Mouse (Mus musculus): ENCODE data around the gene Il17f. TPM values are rescaled to one million over a fixed set of nuclear protein-coding genes. Genes with fewer than 3 reads are reported as not detected.

Il17f gene
- polyA plus RNA-seq, 1 experiment from 2014 or later, result not detected

GRCm38 (mm10) chr1:20761411-20761810 is 29.0 kb downstream of the Il17f start:
- H3K9me3 ChIP-seq (replicated peaks; ENCODE audit: control insufficient read depth, low read length), result no peaks in the 10 kb centered on the region
- H3K27me3 ChIP-seq (ENCODE audit: control insufficient read depth, insufficient read depth, low read length), result no peaks in the 10 kb centered on the region
- no peaks in the 10 kb centered on the region for H3K4me1 ChIP-seq (ENCODE audit: control insufficient read depth, insufficient read depth, low read length)
- no peak for ATAC-seq (replicated peaks; ENCODE audit: insufficient number of reproducible peaks, low FRiP score, low TSS enrichment)
- H3K4me2 ChIP-seq, result no peak overlapping the region
- H3K4me3 ChIP-seq (ENCODE audit: low read depth, low read length), result no peak overlapping the region
- no peak overlapping the region for H3K9ac ChIP-seq (ENCODE audit: low read depth, low read length)
- no peak overlapping the region for H3K27ac ChIP-seq (ENCODE audit: low read depth, low read length)
- WGBS (ENCODE audit: insufficient replicate concordance), result 73% methylated on average over 4 of the region's 4 CpGs
- no peaks in the 10 kb centered on the region for H3K36me3 ChIP-seq (ENCODE audit: control insufficient read depth, insufficient read depth, low read length)

- Histone ChIP-seq H3K4me1 (ENCODE audit: control insufficient read depth, insufficient read depth, low read length) (no peaks in the 10 kb centered on the region), H3K9me3 (replicated peaks; ENCODE audit: control insufficient read depth, low read length) (no peaks in the 10 kb centered on the region), H3K36me3 (ENCODE audit: control insufficient read depth, insufficient read depth, low read length) (no peaks in the 10 kb centered on the region), H3K27ac (ENCODE audit: low read depth, low read length) (no peak overlapping the region), H3K4me3 (ENCODE audit: low read depth, low read length) (no peak overlapping the region), H3K27me3 (ENCODE audit: control insufficient read depth, insufficient read depth, low read length) (no peaks in the 10 kb centered on the region), H3K4me2 (no peak overlapping the region), H3K9ac (ENCODE audit: low read depth, low read length) (no peak overlapping the region)
- WGBS (ENCODE audit: insufficient replicate concordance), result 73% methylated on average over 5 of the region's 5 CpGs
- ATAC-seq (replicated peaks; ENCODE audit: insufficient number of reproducible peaks, low FRiP score, low TSS enrichment), result no peak
These were observed 30.1 kb downstream of the Il17f start for GRCm38 (mm10) chr1:20760331-20760730.

- no peak overlapping the region for H3K9ac ChIP-seq (ENCODE audit: low read depth, low read length)
- no peak overlapping the region for H3K27ac ChIP-seq (ENCODE audit: low read depth, low read length)
- H3K36me3 ChIP-seq (ENCODE audit: control insufficient read depth, insufficient read depth, low read length), result no peaks in the 10 kb centered on the region
- no peaks in the 10 kb centered on the region for H3K4me1 ChIP-seq (ENCODE audit: control insufficient read depth, insufficient read depth, low read length)
- ATAC-seq (replicated peaks; ENCODE audit: insufficient number of reproducible peaks, low FRiP score, low TSS enrichment), result no peak
- no peak overlapping the region for H3K4me3 ChIP-seq (ENCODE audit: low read depth, low read length)
- H3K9me3 ChIP-seq (replicated peaks; ENCODE audit: control insufficient read depth, low read length), result no peaks in the 10 kb centered on the region
- H3K4me2 ChIP-seq, result no peak overlapping the region
- H3K27me3 ChIP-seq (ENCODE audit: control insufficient read depth, insufficient read depth, low read length), result no peaks in the 10 kb centered on the region
- WGBS (ENCODE audit: insufficient replicate concordance), result 77% methylated on average over 10 of the region's 10 CpGs
These were observed 30.6 kb downstream of the Il17f start for GRCm38 (mm10) chr1:20759799-20760198.

GRCm38 (mm10) chr1:20757586-20757985 is 32.8 kb downstream of the Il17f start:
- Histone ChIP-seq H3K4me3 (ENCODE audit: low read depth, low read length) (no peak overlapping the region), H3K27ac (ENCODE audit: low read depth, low read length) (no peak overlapping the region), H3K9ac (ENCODE audit: low read depth, low read length) (no peak overlapping the region), H3K4me2 (no peak overlapping the region), H3K9me3 (replicated peaks; ENCODE audit: control insufficient read depth, low read length) (no peaks in the 10 kb centered on the region), H3K4me1 (ENCODE audit: control insufficient read depth, insufficient read depth, low read length) (no peaks in the 10 kb centered on the region), H3K36me3 (ENCODE audit: control insufficient read depth, insufficient read depth, low read length) (no peaks in the 10 kb centered on the region), H3K27me3 (ENCODE audit: control insufficient read depth, insufficient read depth, low read length) (no peaks in the 10 kb centered on the region)
- 80% methylated on average over 3 of the region's 3 CpGs for WGBS (ENCODE audit: insufficient replicate concordance)
- no peak for ATAC-seq (replicated peaks; ENCODE audit: insufficient number of reproducible peaks, low FRiP score, low TSS enrichment)

GRCm38 (mm10) chr1:20754439-20754838 is 36.0 kb downstream of the Il17f start:
- Histone ChIP-seq H3K4me3 (ENCODE audit: low read depth, low read length) (no peak overlapping the region), H3K9ac (ENCODE audit: low read depth, low read length) (no peak overlapping the region)

GRCm38 (mm10) chr1:20740496-20740998 is 49.9 kb downstream of the Il17f start:
- no peak overlapping the region for H3K4me2 ChIP-seq
- ATAC-seq (replicated peaks; ENCODE audit: insufficient number of reproducible peaks, low FRiP score, low TSS enrichment), result no peak
- H3K9me3 ChIP-seq (replicated peaks; ENCODE audit: control insufficient read depth, low read length), result no peaks in the 10 kb centered on the region
- no peak overlapping the region for H3K9ac ChIP-seq (ENCODE audit: low read depth, low read length)
- H3K27me3 ChIP-seq (ENCODE audit: control insufficient read depth, insufficient read depth, low read length), result no peaks in the 10 kb centered on the region
- H3K4me3 ChIP-seq (ENCODE audit: low read depth, low read length), result no peak overlapping the region
- no peaks in the 10 kb centered on the region for H3K36me3 ChIP-seq (ENCODE audit: control insufficient read depth, insufficient read depth, low read length)
- H3K27ac ChIP-seq (ENCODE audit: low read depth, low read length), result no peak overlapping the region
- no peaks in the 10 kb centered on the region for H3K4me1 ChIP-seq (ENCODE audit: control insufficient read depth, insufficient read depth, low read length)
- 70% methylated on average over 3 of the region's 3 CpGs for WGBS (ENCODE audit: insufficient replicate concordance)

More at GRCm38 (mm10) chr1:20754439-20754838, 36.0 kb downstream of the Il17f start:
- Histone ChIP-seq H3K4me2 (no peak overlapping the region), H3K36me3 (ENCODE audit: control insufficient read depth, insufficient read depth, low read length) (no peaks in the 10 kb centered on the region), H3K9me3 (replicated peaks; ENCODE audit: control insufficient read depth, low read length) (no peaks in the 10 kb centered on the region; the same call in 1 of the 2 replicates), H3K4me1 (ENCODE audit: control insufficient read depth, insufficient read depth, low read length) (no peaks in the 10 kb centered on the region), H3K27me3 (ENCODE audit: control insufficient read depth, insufficient read depth, low read length) (no peaks in the 10 kb centered on the region), H3K27ac (ENCODE audit: low read depth, low read length) (no peak overlapping the region)
- no peak for ATAC-seq (replicated peaks; ENCODE audit: insufficient number of reproducible peaks, low FRiP score, low TSS enrichment)
- 78% methylated on average over 10 of the region's 10 CpGs for WGBS (ENCODE audit: insufficient replicate concordance)

- Histone ChIP-seq H3K4me1 (ENCODE audit: control insufficient read depth, insufficient read depth, low read length) (no peaks in the 10 kb centered on the region), H3K27me3 (ENCODE audit: control insufficient read depth, insufficient read depth, low read length) (no peaks in the 10 kb centered on the region), H3K9me3 (replicated peaks; ENCODE audit: control insufficient read depth, low read length) (no peaks in the 10 kb centered on the region), H3K4me3 (ENCODE audit: low read depth, low read length) (no peak overlapping the region), H3K4me2 (no peak overlapping the region), H3K9ac (ENCODE audit: low read depth, low read length) (no peak overlapping the region), H3K27ac (ENCODE audit: low read depth, low read length) (no peak overlapping the region), H3K36me3 (ENCODE audit: control insufficient read depth, insufficient read depth, low read length) (no peaks in the 10 kb centered on the region)
- no peak for ATAC-seq (replicated peaks; ENCODE audit: insufficient number of reproducible peaks, low FRiP score, low TSS enrichment)
- 70% methylated on average over 2 of the region's 2 CpGs for WGBS (ENCODE audit: insufficient replicate concordance)
These were observed 51.9 kb downstream of the Il17f start for GRCm38 (mm10) chr1:20738483-20738882.

GRCm38 (mm10) chr1:20736572-20736971 is 53.8 kb downstream of the Il17f start:
- H3K27ac ChIP-seq (ENCODE audit: low read depth, low read length), result no peak overlapping the region
- H3K27me3 ChIP-seq (ENCODE audit: control insufficient read depth, insufficient read depth, low read length), result no peaks in the 10 kb centered on the region
- no peaks in the 10 kb centered on the region for H3K36me3 ChIP-seq (ENCODE audit: control insufficient read depth, insufficient read depth, low read length)
- H3K9ac ChIP-seq (ENCODE audit: low read depth, low read length), result no peak overlapping the region
- no peak overlapping the region for H3K4me3 ChIP-seq (ENCODE audit: low read depth, low read length)
- H3K4me2 ChIP-seq, result no peak overlapping the region
- ATAC-seq (replicated peaks; ENCODE audit: insufficient number of reproducible peaks, low FRiP score, low TSS enrichment), result no peak
- 75% methylated on average over 4 of the region's 4 CpGs for WGBS (ENCODE audit: insufficient replicate concordance)
- H3K4me1 ChIP-seq (ENCODE audit: control insufficient read depth, insufficient read depth, low read length), result no peaks in the 10 kb centered on the region
- H3K9me3 ChIP-seq (replicated peaks; ENCODE audit: control insufficient read depth, low read length), result no peaks in the 10 kb centered on the region

- H3K4me2 ChIP-seq, result no peak within 1 kb of the TSS
- H3K27ac ChIP-seq (ENCODE audit: low read depth, low read length), result no peak within 1 kb of the TSS
- H3K9ac ChIP-seq (ENCODE audit: low read depth, low read length), result no peak within 1 kb of the TSS
- H3K9me3 ChIP-seq (replicated peaks; ENCODE audit: control insufficient read depth, low read length), result no peaks in the 10 kb centered on the region
- H3K36me3 ChIP-seq (ENCODE audit: control insufficient read depth, insufficient read depth, low read length), result no peaks in the 10 kb centered on the region
- 82% methylated on average over 10 of the region's 10 CpGs for WGBS (ENCODE audit: insufficient replicate concordance)
- H3K27me3 ChIP-seq (ENCODE audit: control insufficient read depth, insufficient read depth, low read length), result no peaks in the 10 kb centered on the region
- H3K4me3 ChIP-seq (ENCODE audit: low read depth, low read length), result no peak within 1 kb of the TSS
- no peaks in the 10 kb centered on the region for H3K4me1 ChIP-seq (ENCODE audit: control insufficient read depth, insufficient read depth, low read length)
- no peak for ATAC-seq (replicated peaks; ENCODE audit: insufficient number of reproducible peaks, low FRiP score, low TSS enrichment)
These were observed 59.5 kb downstream of the Il17f start, which contains the start of gene Il17a for GRCm38 (mm10) chr1:20730903-20731302. Gene Il17a, plus strand, starts transcription at chr1:20730905.

Measured in heart, embryonic 11.5 days (tissue).